Mouse (Mus musculus) spleen, postnatal 36 days (tissue): ENCODE results near the gene Rnf187.
A peak's percentile ranks its signal among the peaks of the same experiment; 100 is the strongest.

Experiments used
- DNase-seq, 2 experiments: peaks; one replicate each; pipeline ENCODE4 v3.0.0; 2022; ENCODE audit warnings: low spot score in 2 of 2, mixed read lengths in 1 of 2

Gene Rnf187

DNA sequence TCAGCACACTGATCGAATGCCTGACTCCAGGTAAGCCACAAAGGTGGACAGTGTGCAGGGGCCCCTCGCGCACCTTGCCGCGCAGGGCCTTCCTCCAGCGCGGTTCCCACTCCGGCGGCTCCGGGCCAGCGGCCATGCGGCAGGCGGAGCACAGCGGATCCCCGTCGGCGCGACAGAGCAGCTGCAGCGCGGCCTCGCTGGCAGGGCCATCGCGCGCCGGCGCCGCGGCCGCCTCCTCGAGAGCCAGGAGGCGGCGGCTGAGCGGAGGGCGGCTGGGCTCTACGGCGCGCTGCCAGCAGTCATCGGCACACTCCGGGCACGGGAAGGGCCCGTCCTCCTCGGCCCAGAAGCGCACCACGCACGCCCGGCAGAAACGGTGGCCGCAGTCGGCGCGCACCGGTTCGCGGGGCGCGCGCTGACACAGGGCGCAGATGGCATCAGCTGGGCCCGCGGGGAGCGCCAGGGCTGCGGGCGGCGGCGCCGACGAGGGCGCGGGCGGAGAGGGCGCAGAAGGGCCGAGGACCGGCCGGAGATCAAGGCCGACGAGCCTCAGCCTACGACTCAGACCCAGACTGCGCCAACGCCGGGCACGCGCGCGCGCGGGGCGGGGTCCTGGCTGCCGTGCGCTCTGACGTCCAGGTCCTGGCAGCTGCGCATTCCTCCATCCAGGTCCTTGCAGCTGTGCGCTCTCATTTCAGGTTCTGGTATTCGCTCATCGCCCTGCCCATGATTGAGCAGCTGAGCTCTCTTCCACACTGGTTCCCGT lies at the start of gene Rnf187:
Gene Rnf187, minus strand, starts transcription at position 595 of the 766 bp plus-strand sequence.
- peak; percentile 89 to 90 for DNase-seq

DNA sequence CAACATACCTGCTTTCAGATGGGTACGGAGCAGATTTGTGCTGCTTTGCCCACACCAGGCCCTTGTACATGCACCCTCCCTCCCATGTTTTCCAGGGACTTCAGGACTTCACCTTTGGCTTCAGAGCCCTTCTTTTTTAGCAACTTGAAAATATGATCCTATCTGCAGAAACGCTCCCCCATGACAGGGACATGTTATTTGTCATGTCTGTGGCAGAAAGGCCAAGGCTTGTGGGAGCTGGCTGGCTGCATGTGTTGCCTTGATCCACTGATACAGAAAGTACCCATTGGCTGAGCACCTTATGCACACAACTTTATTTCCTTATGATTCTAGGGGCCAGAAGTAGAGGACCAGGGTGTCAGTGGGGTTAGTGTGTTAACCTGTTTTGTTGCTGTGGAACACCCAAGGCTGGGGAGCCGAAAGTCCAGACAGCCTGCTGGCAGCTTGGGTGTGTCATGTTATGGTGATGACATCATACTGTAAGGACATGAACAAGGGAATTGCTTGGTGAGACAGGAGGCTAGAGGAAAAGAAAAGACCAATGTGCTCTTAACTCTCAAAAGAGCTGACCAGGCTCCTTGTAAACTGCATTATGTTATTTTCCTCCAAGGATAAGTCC lies 46.7 kb upstream of the Rnf187 start:
- DNase-seq = no peak

DNA sequence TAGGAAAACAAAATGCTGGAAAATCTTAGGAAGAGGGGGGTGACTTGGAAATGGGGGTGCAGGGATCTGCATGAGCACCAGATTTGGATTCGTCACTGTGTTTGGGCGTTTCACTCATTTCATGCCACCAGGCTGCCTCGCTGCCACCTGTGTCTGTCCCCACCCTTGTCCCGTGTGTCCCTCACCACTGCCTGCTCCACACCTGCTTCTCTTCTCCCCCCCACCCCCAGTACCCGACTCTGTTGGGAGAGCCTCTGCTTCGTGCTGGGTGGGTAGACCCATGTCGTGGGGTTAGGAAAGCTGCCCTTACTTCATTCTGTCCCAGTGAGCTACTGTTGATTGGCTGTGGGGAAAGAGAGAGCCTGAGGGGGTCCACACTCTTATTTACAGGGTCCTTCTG lies 45.9 kb upstream of the Rnf187 start:
- DNase-seq = no peak

DNA sequence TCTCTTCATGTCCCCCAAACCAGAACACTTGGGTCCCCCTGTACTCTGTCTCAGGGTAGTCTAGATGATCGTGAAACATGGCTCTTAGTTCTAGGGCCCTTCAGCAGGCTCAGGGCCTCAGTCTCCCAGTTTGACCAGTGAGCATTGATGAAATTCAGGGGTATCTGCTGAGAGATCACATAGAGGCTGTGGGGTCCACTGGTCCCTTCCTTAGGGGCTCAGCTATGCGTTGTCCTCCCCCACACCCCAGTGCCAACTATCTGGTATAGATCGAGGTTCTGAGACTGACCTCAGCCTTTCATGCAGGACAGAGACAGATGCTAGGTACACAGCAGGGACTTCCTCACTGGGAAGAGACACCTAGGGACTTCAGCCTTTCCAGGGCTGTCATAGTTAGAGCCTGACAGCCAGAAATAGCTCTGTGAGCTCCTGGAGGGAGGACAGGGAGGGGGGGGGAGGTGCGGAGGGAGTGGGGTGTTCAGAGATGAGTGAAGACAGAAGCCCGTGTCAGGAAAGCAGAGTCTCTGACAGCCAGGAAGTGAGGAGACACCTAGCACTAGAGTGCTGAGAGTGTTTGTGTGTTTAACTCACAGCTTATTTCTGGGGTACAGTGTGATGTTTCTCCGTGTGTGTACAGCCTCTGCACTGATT lies 45.1 kb upstream of the Rnf187 start:
- no peak for DNase-seq

DNA sequence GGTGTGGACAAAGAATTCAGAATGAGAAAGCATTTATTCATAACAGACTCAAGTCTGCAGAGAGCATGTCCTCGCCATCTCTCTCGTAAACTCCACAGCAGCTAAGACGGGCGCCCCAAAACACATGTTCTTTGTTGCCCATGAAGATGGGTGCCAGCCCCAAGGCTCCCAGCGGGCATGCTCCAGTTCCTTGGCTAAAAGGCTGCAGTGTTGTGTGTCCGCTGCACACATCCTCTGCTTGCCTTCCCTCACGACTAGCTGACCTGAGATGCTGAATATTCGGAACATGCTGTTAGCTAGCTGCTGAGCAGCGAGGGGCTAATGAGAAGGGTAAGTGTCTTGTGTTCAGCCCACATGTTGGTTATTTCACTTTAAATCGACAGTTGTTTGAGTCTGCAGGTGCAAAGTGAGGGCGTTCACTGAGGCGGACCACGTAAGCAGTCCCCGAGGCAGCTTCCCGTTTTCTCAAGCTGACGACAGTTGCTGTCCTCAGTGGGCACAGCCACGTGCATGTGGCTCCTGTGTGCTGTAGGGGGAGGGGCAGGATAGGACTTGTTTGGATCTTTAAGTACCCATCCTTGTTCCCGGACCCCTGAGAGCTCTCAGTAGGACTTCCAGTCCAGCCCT lies 43.9 kb upstream of the Rnf187 start:
- DNase-seq = peak; percentile 82 to 83

DNA sequence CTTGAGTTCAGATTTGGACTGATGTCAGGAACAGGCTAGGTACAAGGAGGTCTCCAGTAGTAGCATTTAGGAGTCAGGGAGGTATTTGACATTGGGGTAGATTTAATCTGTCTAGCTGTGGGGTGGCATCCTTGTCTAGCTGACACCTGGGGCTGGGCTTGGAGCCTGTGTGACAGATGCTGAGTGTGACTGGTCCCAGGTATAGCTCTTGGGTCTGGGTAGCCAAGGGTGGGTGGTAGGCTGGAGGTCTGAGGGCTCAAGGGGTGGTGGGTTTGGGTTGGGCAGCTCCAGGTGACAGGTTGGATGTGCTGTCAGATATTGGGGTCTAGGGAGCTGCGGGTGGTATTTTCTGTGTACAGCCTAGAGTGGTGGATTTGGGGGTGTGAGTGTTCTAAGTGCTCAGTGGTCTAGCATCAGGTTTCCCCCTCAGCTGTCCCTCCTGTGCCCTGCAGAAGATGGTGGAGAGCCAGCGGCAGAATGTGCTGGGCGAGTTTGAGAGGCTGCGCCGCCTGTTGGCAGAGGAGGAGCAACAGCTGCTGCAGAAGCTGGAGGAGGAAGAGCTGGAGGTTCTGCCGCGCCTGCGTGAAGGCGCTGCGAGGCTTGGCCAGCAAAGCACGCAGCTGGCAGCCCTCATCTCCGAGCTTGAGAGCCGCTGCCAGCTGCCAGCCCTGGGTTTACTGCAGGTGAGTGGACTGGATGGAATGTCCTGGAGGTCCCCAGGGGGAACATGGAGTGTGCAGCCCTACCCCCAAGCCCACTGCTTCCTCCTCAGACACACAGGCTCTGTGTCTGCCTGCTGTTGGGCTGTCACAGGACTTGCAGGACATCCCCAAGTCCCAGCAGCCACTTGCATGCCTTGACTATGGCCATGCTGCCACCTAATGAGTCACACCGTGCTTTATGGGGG lies 43.1 kb upstream of the Rnf187 start:
- peak; percentile 84 for DNase-seq

DNA sequence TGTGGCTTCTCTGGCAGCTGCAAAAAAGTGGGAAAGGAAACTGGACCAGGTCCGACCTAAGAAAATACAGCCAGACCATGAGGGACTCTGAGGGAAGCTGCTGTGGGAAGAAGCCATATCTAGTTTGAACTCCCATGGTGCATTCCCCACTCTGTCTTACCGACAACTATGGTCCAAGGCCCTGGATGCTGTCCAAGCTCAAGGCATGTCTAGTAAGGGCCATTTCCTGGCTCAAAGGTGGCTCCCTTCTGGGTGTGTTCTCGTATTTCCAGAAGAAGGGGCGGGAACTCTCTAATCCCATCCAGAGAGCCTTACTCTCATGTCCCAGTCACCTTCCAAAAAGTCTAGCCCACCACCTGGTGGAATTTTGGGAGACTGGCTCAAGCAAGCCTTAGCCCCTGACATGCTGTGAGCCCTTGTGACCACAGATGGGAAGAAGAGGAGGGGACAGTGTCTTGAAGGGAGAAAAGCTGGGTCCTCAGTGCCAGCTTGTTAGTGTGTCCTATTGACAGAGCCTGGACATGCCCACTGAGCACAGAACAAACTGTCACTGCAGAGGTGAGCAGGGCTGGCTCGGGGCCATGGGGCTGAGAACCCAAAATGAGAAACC lies 41.8 kb upstream of the Rnf187 start:
- no peak for DNase-seq

DNA sequence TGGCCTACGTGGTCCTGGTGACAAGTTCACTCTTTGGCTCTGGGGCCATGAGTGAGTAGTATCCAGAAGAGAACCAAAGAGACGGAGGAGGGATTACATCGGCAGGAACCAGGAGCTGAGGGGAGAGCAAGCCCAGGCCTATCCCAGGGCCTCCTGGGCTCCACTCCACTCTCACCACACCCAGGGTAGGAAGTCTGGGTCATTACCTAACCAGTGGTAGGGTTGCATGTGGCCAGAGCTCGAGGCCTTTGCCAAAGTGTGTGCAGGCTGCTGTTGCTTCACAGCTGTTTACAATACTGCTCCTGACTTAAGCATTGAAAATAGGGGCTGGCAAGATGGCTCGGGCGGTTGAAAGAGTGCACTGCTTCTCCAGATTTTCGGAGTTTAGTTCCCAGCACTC lies 40.9 kb upstream of the Rnf187 start:
- no peak for DNase-seq

DNA sequence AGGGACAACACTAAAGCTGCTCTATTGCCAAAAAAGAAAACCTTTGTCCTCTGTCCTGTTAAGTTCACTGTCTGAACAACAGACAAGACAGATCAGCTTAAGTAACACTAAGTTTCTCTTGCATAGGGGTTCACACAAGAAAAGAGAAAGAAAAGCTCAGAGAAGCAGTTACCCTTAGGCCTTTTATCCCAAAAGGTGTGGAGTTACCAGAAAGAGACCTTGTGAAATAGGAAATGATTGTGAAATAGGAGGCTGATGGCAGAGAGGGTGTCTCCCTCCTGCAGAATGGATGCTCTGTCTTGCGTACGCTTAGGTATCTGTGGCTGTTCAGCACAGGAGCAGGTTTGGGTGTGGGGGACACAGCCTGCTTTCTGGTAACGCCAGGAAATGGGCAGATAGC lies 40.5 kb upstream of the Rnf187 start:
- DNase-seq = no peak

DNA sequence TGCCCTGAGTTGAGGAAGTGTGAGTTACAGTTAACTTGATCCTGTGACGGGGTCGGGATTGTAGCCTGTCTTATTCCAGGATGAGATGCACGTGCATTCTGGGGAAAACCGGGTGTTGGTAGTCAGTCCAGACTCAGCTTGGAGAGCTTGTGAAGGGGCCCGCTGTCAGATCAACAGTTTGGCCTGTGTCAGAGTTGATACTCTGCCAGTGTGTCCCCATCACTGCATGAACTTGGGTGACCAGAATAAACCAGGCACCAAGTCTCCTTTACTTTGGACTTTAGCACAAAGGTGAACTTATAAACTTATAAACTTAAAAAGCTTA lies 40.0 kb upstream of the Rnf187 start:
- DNase-seq = no peak

DNA sequence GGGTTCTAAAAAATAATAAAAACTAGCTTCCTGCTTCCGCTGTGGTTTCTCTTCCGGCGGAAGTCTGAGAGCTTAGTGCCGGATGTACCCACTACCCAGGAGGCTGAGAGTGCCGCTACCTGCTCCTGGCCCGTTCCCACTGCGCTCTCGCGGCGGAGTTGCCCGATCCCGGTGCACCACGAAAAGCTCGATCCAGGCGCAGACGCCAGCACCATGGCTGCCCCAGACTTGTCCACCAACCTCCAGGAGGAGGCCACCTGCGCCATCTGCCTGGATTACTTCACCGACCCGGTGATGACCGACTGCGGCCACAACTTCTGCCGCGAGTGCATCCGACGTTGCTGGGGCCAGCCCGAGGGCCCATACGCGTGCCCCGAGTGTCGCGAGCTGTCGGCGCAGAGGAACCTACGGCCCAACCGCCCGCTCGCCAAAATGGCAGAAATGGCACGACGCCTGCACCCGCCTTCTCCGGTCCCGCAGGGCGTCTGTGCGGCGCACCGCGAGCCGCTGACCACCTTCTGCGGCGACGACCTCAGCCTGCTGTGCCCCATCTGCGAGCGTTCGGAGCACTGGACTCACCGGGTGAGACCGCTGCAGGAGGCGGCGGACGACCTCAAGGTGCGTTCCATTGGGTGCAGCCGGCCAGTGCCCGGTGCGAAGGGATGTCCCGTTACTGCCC lies 39.5 kb upstream of the Rnf187 start, which contains the start of gene Trim11:
Gene Trim11, plus strand, starts transcription at position 67 of the 679 bp plus-strand sequence.
- peak; percentile 73 to 74 for DNase-seq

DNA sequence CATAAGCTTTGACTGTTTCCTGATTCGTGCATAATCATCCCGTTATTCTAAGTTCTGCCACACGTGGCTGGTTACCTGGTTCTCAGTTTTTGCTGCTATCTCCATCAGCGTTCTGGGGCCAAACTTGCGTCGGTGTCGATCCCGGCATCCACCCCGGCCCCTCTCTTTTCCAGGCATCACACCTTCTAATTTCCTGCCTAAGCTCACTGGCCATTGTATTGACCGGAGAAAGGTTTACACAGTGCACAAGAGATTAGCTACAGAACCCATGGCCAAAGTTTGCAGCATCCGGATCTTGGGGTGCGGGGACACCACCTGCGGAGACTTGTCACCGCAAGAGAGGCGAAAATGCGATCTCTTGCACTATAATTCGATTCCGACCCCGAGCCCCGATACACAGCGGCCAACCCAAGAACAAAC lies 38.9 kb upstream of the Rnf187 start:
- no peak for DNase-seq

DNA sequence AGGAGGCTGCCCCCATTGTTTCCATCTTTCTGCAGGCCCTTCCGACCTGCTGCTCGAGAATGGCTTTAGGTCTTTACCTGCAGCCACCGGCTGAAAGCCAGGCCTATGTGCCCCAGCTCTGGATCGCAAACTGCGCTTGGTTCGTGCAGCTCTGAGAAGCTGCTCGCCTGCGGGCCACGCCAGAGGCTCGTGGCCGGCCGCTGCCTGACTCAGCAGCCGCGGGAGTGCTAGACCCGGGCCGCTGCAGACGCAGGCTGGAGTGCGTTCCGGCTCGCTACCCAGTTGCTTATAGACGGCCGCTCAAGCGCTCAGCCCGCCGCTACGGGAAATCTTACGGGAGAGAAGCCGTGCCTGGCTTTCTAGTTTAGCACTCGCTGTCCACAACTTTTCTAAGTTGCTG lies 38.4 kb upstream of the Rnf187 start:
- DNase-seq = peak in 1 of 2 experiments; percentile 45

DNA sequence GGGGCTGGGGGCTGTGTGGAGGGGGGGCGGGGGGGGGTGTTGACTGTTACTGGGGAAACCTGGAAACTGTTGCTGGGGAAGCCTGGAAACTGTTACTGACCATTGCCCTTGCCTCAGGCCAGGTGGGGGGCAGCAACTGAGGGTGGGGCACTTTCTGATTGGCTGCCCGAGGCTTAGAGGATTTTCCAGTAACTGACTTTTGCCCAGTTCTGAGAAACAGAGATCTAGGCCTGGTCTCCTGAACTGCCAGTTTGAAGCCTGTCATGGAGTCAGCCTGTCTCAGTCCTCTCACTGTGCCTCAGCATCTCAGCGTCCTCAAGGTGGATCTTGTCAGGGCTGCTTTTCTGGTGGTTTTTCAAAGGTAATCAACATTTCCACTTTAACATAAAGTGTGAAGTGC lies 35.7 kb upstream of the Rnf187 start:
- no peak for DNase-seq

DNA sequence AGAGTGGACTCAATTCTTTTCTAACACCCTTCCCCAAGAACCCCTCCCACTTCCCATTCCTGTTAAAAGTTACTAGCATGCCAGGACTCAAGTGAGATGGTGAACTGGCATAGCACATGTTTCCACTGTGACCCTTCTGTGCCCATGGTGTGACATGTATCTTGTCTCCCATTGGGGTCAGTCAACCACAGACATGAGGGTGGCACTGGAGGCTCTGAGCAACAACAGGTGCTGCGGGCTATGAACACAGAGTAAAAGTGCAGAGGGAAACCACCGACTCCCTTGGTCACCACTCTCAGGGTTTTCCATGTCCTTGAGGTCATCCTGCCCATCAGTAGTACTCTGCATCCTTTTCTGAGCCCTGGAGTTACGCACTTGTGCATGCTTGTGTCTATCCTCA lies 33.1 kb upstream of the Rnf187 start:
- no peak for DNase-seq

DNA sequence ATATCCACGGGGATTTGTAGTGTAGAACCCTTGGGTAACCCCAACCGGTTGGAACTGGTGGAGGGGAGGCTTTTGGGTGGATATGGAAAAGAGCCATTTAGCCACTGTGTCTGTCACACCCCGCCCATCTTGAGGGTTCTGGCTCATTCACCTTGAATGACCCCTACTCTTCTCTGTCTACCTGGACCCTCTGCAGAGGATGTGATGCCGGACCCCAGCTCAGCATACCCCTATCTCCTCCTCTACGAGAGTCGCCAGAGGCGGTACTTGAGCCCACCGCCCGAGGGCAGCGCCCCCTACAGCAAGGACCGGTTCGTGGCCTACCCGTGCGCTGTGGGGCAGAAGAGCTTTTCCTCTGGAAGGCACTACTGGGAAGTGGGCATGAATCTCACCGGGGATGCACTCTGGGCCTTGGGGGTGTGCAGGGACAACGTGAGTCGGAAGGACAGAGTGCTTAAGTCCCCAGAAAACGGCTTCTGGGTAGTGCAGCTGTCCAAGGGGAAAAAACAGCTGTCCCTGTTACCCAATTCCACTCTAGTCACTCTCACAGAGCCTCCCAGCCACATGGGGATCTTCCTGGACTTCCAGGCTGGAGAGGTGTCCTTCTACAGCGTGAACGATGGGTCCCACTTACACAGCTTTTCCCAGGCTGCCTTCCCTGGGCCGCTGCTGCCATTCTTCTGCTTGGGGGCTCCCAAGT lies 32.3 kb upstream of the Rnf187 start:
- DNase-seq = no peak

DNA sequence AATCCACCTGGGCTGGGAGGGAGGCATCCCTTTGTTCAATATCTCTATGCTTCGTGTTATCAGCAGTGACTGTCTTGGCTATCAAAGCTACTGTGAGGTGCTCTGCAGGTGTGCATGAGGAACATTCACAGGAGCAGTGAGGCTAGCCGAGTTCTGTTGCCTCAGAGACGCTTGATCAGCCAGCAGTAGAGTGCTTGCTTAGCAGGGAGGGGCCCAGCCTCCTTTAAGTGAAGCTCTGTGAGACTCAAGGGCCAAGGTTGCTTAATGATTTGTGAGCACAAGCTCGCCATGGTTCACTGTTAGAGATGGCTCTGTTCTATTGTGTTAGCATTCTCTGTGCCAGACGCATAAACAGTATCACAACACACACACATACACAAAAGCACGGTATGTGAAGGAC lies 30.9 kb upstream of the Rnf187 start:
- DNase-seq = no peak

DNA sequence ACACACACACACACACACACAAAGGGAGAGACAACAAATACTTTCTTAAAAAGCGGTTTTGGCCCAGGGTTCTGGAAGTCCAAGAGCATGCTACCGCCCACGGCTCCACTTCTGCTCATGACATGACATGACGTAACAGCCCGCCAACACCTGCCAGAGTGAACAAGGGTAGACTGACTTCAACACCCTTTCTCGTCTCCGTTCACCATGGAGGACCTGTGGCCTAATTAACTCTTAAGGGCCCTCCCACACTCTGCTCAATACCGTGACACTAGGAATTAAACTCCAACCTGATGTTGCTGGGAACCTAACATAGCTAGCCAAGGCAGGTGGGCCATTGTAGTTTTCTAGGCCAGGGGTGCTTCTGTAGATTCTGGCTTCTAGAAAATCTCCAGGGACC lies 30.3 kb upstream of the Rnf187 start:
- DNase-seq = no peak

DNA sequence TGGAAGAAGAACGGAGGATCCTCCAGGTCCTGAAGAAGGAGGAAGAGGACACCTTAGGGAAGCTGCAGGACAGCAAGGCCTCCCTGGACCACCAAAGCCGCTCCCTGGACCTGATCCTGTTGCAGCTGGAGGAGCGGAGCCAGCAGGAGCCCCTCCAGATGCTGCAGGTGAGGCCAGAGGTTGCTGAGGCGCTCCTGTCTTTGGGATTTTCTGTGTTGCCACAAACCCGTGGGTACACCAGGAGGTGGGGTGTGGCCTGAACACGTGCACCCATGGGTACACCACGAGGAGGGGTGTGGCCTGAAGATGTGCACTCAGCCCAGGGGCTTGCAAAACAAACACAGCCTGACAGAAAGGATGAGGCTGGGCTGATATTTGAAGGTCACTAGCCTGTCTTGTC lies 29.8 kb upstream of the Rnf187 start:
- DNase-seq = no peak

DNA sequence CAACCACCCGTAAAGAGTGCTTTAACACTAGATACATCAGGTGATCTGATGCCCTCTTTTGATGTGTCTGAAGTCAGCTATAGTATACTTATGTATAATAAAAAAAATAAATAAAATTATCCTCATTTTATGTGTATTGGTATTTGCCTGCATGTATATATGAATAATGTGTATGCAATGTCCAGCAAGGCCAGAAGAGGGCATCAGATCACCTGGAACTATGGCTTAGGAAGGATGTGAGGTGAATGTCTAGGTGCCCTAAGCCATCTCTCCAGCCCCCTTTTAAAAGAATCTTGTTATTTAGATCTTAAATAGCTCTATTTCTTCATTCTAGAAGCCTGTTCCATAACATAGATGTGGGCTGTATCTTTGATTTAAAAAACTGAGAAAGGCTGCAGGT lies 28.6 kb upstream of the Rnf187 start:
- peak in 1 of 2 experiments; percentile 57 for DNase-seq
